Mouse (Mus musculus): ENCODE data around the gene Zdhhc6. TPM values are rescaled to one million over a fixed set of nuclear protein-coding genes. Genes with fewer than 3 reads are reported as not detected.

Gene Zdhhc6
- polyA plus RNA-seq, 1 experiment from 2014 or later: 67.0 TPM

DNA sequence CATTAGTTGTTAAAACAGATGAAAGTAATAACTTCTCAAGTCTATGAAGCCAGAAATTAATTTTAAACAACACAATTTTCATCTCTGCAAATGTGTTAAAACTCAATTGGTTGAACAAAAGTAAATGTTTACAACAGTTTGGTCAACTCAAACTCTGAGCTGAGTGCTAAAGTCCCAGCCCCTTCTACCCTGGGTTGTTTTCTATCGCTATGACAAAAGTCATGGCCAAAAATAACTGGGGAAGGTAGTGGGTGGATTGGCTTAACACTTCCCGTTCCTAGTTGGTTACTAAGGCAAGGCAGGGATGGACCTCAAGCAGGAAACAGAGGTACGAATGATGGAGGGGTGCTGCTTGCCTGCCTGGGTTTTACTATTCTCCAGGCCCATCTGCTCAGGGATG, 39.1 kb downstream of the Zdhhc6 start:
- H3K27me3 ChIP-seq (replicated peaks): no peaks in the 10 kb centered on the region
- H3K4me1 ChIP-seq: no peaks in the 10 kb centered on the region
- no peaks in the 10 kb centered on the region for H3K36me3 ChIP-seq
- no peaks in the 10 kb centered on the region for H3K9me3 ChIP-seq (replicated peaks)
- H3K9ac ChIP-seq (replicated peaks): no peak overlapping the region
- H3K4me2 ChIP-seq: no peak overlapping the region
- no peak overlapping the region for H3K4me3 ChIP-seq (replicated peaks)
- WGBS: 91% methylated on average over 3 of the region's 3 CpGs
- H3K27ac ChIP-seq (replicated peaks): no peak overlapping the region
- no peak for ATAC-seq (ENCODE audit: low FRiP score)

DNA sequence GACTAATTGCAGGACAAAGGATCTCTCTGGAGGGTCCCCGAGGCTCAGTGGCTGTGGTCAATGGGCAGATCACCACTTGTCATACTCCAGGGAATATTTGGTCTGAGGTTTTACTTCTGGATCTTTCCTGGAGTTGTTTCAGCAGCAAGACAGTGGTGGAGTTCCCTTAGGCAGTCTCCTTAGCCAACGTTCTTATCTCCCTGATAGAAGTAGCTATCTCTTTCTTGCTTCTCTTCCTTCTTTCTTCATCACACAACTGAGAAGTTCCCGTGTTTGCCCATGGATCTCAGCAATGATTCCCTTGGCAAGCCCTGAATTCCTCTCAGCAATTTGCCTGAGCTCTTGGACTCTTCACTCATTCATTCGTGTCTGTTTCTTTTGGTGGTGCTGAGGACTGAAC, 39.7 kb downstream of the Zdhhc6 start:
- no peak overlapping the region for H3K27ac ChIP-seq (replicated peaks)
- no peaks in the 10 kb centered on the region for H3K36me3 ChIP-seq
- no peak overlapping the region for H3K4me2 ChIP-seq
- no peaks in the 10 kb centered on the region for H3K9me3 ChIP-seq (replicated peaks)
- no peaks in the 10 kb centered on the region for H3K27me3 ChIP-seq (replicated peaks)
- ATAC-seq (ENCODE audit: low FRiP score): no peak
- 82% methylated on average over 4 of the region's 4 CpGs for WGBS
- no peaks in the 10 kb centered on the region for H3K4me1 ChIP-seq
- no peak overlapping the region for H3K9ac ChIP-seq (replicated peaks)
- no peak overlapping the region for H3K4me3 ChIP-seq (replicated peaks)

- H3K4me2 ChIP-seq: no peak overlapping the region
- H3K4me1 ChIP-seq: no peaks in the 10 kb centered on the region
- no peaks in the 10 kb centered on the region for H3K36me3 ChIP-seq
- WGBS: 87% methylated on average over 6 of the region's 6 CpGs
- H3K4me3 ChIP-seq (replicated peaks): no peak overlapping the region
- H3K27me3 ChIP-seq (replicated peaks): no peaks in the 10 kb centered on the region
- H3K9ac ChIP-seq (replicated peaks): no peak overlapping the region
- ATAC-seq (ENCODE audit: low FRiP score): no peak
- no peaks in the 10 kb centered on the region for H3K9me3 ChIP-seq (replicated peaks)
- no peak overlapping the region for H3K27ac ChIP-seq (replicated peaks)
Measured at GRCm38 (mm10) chr19:55273340-55273739, 42.5 kb downstream of the Zdhhc6 start.

GRCm38 (mm10) chr19:55271448-55271847, 44.4 kb downstream of the Zdhhc6 start:
- Histone ChIP-seq H3K4me2 (no peak overlapping the region), H3K9ac (replicated peaks) (no peak overlapping the region), H3K4me1 (no peaks in the 10 kb centered on the region), H3K27me3 (replicated peaks) (no peaks in the 10 kb centered on the region), H3K36me3 (no peaks in the 10 kb centered on the region), H3K9me3 (replicated peaks) (no peaks in the 10 kb centered on the region), H3K4me3 (replicated peaks) (no peak overlapping the region), H3K27ac (replicated peaks) (no peak overlapping the region)
- no peak for ATAC-seq (ENCODE audit: low FRiP score)
- 30% methylated on average over 3 of the region's 3 CpGs for WGBS

- Histone ChIP-seq H3K27me3 (replicated peaks) (no peaks in the 10 kb centered on the region), H3K9me3 (replicated peaks) (no peaks in the 10 kb centered on the region), H3K4me1 (no peaks in the 10 kb centered on the region), H3K4me2 (no peak overlapping the region), H3K4me3 (replicated peaks) (no peak overlapping the region), H3K27ac (replicated peaks) (no peak overlapping the region), H3K9ac (replicated peaks) (no peak overlapping the region), H3K36me3 (no peaks in the 10 kb centered on the region)
- WGBS: 90% methylated on average over 5 of the region's 5 CpGs
- no peak for ATAC-seq (ENCODE audit: low FRiP score)
Measured at GRCm38 (mm10) chr19:55269051-55269450, 46.8 kb downstream of the Zdhhc6 start.

- Histone ChIP-seq H3K27me3 (replicated peaks) (no peaks in the 10 kb centered on the region), H3K9ac (replicated peaks) (no peak overlapping the region), H3K4me3 (replicated peaks) (no peak overlapping the region), H3K4me1 (no peaks in the 10 kb centered on the region), H3K9me3 (replicated peaks) (no peaks in the 10 kb centered on the region), H3K4me2 (no peak overlapping the region), H3K27ac (replicated peaks) (no peak overlapping the region), H3K36me3 (no peaks in the 10 kb centered on the region)
- no peak for ATAC-seq (ENCODE audit: low FRiP score)
- 67% methylated on average over 3 of the region's 3 CpGs for WGBS
Measured at GRCm38 (mm10) chr19:55268150-55268549, 47.7 kb downstream of the Zdhhc6 start.

DNA sequence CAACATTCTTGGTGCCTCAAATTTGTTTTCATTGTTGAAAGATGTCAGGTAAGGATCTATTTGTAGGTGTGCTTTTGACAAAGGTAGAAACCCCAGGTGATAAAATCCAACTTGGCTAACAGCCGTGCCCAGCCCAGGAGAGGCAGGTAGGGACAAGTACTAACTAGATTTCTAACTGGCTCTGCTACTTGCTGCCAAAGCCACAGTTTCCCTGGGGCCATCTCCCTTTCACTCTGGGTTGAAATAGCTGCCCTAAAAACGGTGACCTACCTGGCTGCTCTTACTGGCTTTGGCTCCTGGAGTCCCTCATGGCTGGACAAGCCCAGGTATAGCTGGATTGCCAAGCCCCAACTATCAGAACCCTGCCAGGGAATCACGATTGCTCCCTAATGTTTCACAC, 49.0 kb downstream of the Zdhhc6 start:
- no peaks in the 10 kb centered on the region for H3K9me3 ChIP-seq (replicated peaks)
- H3K4me3 ChIP-seq (replicated peaks): no peak overlapping the region
- no peak for ATAC-seq (ENCODE audit: low FRiP score)
- no peak overlapping the region for H3K9ac ChIP-seq (replicated peaks)
- H3K4me2 ChIP-seq: no peak overlapping the region
- H3K36me3 ChIP-seq: no peaks in the 10 kb centered on the region
- no peak overlapping the region for H3K27ac ChIP-seq (replicated peaks)
- H3K4me1 ChIP-seq: no peaks in the 10 kb centered on the region
- WGBS: 88% methylated on average over 3 of the region's 3 CpGs
- no peaks in the 10 kb centered on the region for H3K27me3 ChIP-seq (replicated peaks)

DNA sequence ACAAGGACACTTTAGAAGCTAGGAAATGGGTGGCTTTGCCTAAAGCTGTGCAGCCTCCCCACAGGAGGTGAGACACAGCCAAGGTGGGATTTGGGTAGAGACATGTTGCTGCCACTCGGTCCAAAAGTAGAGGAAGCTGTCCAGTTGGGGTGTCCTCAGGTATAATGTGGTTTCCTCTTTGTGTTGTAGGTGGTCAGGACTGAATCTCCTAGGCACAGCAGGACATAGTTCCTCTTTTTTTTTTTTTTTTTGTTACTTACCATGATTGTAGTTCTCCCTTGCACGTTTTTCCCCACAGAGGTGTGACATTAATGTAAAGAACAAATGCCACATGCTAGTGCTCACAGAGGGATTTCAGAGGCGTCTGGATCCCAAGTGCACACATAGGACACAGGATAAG, 50.6 kb downstream of the Zdhhc6 start:
- H3K36me3 ChIP-seq: no peaks in the 10 kb centered on the region
- no peaks in the 10 kb centered on the region for H3K9me3 ChIP-seq (replicated peaks)
- 76% methylated on average over 3 of the region's 3 CpGs for WGBS
- H3K4me2 ChIP-seq: no peak overlapping the region
- no peak for ATAC-seq (ENCODE audit: low FRiP score)
- H3K27me3 ChIP-seq (replicated peaks): no peaks in the 10 kb centered on the region
- no peak overlapping the region for H3K4me3 ChIP-seq (replicated peaks)
- H3K9ac ChIP-seq (replicated peaks): no peak overlapping the region
- H3K4me1 ChIP-seq: no peaks in the 10 kb centered on the region
- no peak overlapping the region for H3K27ac ChIP-seq (replicated peaks)

- H3K36me3 ChIP-seq: no peaks in the 10 kb centered on the region
- no peak overlapping the region for H3K4me2 ChIP-seq
- H3K4me3 ChIP-seq (replicated peaks): no peak overlapping the region
- H3K27me3 ChIP-seq (replicated peaks): no peaks in the 10 kb centered on the region
- 69% methylated on average over 12 of the region's 12 CpGs for WGBS
- no peak overlapping the region for H3K9ac ChIP-seq (replicated peaks)
- ATAC-seq (ENCODE audit: low FRiP score): no peak
- H3K9me3 ChIP-seq (replicated peaks): no peaks in the 10 kb centered on the region
- H3K4me1 ChIP-seq: no peaks in the 10 kb centered on the region
- H3K27ac ChIP-seq (replicated peaks): no peak overlapping the region
Measured at GRCm38 (mm10) chr19:55260389-55261184, 55.2 kb downstream of the Zdhhc6 start.

- ATAC-seq (ENCODE audit: low FRiP score): no peak
- no peak overlapping the region for H3K4me2 ChIP-seq
- peaks cover 14% of the 10 kb centered on the region for H3K4me1 ChIP-seq
- no peak overlapping the region for H3K9ac ChIP-seq (replicated peaks)
- 92% methylated on average over 5 of the region's 5 CpGs for WGBS
- no peak overlapping the region for H3K27ac ChIP-seq (replicated peaks)
- H3K36me3 ChIP-seq: no peaks in the 10 kb centered on the region
- H3K27me3 ChIP-seq (replicated peaks): no peaks in the 10 kb centered on the region
- H3K4me3 ChIP-seq (replicated peaks): no peak overlapping the region
- H3K9me3 ChIP-seq (replicated peaks): no peaks in the 10 kb centered on the region
Measured at GRCm38 (mm10) chr19:55258514-55258913, 57.3 kb downstream of the Zdhhc6 start.

DNA sequence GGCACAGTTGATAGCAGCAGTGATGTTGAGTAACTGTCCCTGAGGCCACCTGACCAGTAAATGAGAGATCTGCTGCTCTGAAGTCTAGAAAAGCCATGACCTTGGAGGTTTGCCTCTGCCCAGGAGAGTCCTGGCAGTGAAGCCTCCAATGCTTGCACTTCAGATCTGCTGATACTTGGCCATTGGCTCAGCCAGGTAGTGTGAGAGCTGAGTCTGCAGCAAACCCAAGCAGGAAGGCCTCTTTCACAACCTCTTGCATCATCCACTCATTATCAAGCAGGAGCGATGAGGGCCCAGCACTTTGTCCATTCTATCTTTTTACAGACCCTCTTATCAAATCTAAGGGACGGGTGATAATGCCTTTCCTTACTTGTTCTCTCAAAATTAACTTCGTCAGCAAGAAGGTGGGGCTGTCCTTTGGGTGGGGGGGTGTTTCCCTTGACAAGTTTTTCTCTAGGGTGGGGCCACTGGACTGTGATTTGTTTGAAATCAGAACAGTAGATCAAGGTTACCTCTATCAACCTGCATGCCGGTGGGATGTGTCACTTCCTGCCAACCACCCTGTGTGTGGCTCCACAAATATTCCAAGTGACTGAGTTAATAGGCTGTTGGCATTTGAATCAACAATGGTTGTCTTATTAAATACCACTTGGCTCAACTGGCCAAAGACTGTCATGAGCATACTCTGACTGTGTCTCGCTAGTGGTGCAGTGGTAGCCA, 58.0 kb downstream of the Zdhhc6 start:
- H3K4me2 ChIP-seq: no peak overlapping the region
- H3K9ac ChIP-seq (replicated peaks): no peak overlapping the region
- H3K9me3 ChIP-seq (replicated peaks): no peaks in the 10 kb centered on the region
- no peaks in the 10 kb centered on the region for H3K36me3 ChIP-seq
- 93% methylated on average over 5 of the region's 5 CpGs for WGBS
- no peaks in the 10 kb centered on the region for H3K27me3 ChIP-seq (replicated peaks)
- ATAC-seq (ENCODE audit: low FRiP score): no peak
- H3K4me1 ChIP-seq: peaks cover 21% of the 10 kb centered on the region
- no peak overlapping the region for H3K4me3 ChIP-seq (replicated peaks)
- no peak overlapping the region for H3K27ac ChIP-seq (replicated peaks)

DNA sequence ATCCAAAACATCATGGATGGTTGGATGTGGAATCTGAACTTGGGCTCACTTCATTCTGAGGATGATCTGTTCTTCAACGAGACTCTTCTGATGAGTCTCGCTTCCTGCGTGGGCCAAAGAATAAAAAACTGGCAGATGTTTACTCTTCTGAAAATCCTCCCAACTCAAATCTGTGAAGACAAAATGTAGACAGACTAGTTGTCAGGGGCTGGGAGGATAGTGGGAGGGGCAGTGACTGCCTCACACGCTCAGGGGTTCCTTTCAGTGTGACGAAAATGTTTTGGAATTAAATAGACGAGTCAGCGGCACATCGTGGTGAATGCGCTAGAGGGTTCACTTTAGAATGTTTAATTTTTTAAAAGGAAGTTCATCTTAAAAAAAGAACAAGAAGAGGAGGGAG, 59.7 kb downstream of the Zdhhc6 start:
- no peak for ATAC-seq (ENCODE audit: low FRiP score)
- no peak overlapping the region for H3K4me2 ChIP-seq
- no peak overlapping the region for H3K9ac ChIP-seq (replicated peaks)
- H3K4me1 ChIP-seq: peaks cover 21% of the 10 kb centered on the region
- H3K27me3 ChIP-seq (replicated peaks): no peaks in the 10 kb centered on the region
- H3K27ac ChIP-seq (replicated peaks): no peak overlapping the region
- H3K4me3 ChIP-seq (replicated peaks): no peak overlapping the region
- no peaks in the 10 kb centered on the region for H3K9me3 ChIP-seq (replicated peaks)
- no peaks in the 10 kb centered on the region for H3K36me3 ChIP-seq
- WGBS: 87% methylated on average over 9 of the region's 9 CpGs
